Mouse (Mus musculus) embryonic stem cell, embryonic (primary cell): ENCODE data around the gene Aldh3a1.

ENCODE experiments used
- CTCF ChIA-PET, 4 experiments: fragments of 300-600 bp in 2 of 4; fragments of 350-600 bp in 2 of 4; sonication (Branson Sonifier 250); formaldehyde crosslinking; loops; one replicate each; lab custom pipeline; 2022; ENCODE audit warnings: inconsistent platforms in 2 of 4; lab: Charles Lee
- POLR2A ChIA-PET, 4 experiments: fragments of 300-600 bp in 2 of 4; fragments of 350-600 bp in 2 of 4; sonication (Branson Sonifier 250); formaldehyde crosslinking; loops; one replicate each; lab custom pipeline; 2022; ENCODE audit warnings: antibody characterized with exemption in 4 of 4, inconsistent platforms in 1 of 4; lab: Charles Lee

The Aldh3a1 gene

DNA sequence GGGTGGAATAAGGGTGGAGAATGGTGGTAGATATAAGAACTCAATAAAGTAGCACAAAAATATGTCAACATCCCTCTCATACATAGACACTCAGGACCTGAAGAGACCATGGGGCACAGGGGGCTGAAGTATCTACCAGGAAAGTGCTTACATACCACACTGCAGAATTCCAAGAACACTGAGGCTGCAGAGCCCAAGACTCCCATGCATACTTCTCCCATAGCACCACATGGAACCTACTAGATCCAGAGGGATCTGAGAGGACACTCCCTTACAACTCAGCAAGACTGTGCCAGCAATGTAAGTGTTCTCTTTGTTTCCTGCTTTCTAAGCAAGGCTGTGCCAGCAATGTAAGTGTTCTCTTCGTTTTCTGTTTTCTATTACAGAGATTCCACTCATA lies 23.5 kb upstream of the Aldh3a1 start:
- CTCF ChIA-PET = no interaction called here
- POLR2A ChIA-PET = no interaction called here

DNA sequence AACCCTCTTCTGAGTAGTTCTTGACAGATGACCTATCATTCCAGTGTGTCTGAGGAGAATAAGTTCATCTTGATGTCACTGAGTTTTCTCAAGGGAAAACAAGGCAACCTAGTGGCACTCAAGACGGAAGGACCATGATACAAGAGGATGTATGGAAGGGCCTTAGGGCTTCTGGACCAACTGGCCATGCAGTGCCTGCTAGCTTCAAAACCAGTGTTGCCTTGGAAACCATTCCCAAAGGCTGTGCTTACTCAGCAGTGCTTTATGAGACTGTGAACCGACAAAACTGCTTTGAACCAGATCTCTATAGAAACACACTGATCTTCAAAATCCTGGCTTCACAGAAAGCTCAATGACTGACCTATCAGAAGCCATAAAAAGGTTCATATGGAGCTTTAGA lies 16.6 kb upstream of the Aldh3a1 start:
- CTCF ChIA-PET = interaction anchor here in 1 of 4 experiments (1.0 kb wide), 1 partner anchor 86 kb away, joined by 3 read pairs; no protein-coding TSS in a partner anchor
- POLR2A ChIA-PET = interaction anchor here in 2 of 4 experiments (0.6 to 1.7 kb wide), 4 partner anchors 16 to 129 kb away, joined by 3 to 9 read pairs (median 4); partner anchors contain the start of gene Usp22 (in 1 of the 2)

DNA sequence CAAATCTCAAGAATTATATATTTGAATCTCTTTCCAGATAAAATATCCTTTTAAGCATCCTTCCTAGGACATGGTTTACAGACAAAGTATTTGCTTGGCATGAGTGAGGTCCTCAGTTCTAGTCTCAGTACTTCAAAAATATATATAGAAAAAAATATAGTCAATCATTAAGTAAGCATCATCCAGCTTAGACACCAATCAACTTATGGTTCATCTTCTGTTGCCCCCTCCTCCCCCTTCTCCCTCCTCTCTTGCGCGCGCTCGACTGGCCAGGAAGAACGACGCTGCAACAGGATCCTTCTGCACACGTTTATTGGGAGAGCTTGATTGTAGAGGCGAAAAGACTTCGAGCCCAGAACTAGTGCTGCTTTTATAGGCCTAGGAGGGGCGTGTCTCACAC lies 15.2 kb upstream of the Aldh3a1 start:
- ChIA-PET CTCF (interaction anchor here in 2 of 4 experiments (0.6 to 0.7 kb wide), 2 partner anchors 40 to 218 kb away, joined by 3 to 11 read pairs; no protein-coding TSS in a partner anchor), POLR2A (interaction anchor here in 3 of 4 experiments (0.6 to 1.5 kb wide), 3 partner anchors 17 to 899 kb away, joined by 3 to 6 read pairs (median 3); partner anchors contain the start of gene Usp22 (in 1 of the 3))

DNA sequence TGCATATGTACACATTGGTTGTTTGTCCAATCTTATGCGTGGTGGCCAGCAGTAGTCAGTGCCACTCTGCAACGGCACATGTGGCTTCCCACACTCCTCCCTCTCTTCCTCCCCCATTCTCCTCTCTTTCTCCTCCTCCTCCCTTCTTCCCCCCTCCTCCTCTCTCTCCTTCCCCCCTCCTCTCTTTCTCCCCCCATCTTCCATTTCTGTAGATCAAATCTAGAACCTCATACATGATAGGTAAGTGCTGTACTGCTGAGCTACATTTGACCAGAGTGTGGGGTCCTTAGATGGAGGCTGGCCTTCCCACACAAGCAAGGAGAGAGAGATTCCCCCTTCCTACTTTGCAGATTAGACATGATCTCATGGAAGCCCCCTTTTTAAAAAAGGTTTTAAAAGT lies 14.6 kb upstream of the Aldh3a1 start:
- ChIA-PET CTCF (interaction anchor here (0.6 to 1.8 kb wide), 19 partner anchors 18 to 823 kb away, joined by 3 to 11 read pairs (median 3); partner anchors contain the start of genes Slc47a2 (in 1 of the 4) and Usp22 (in 1 of the 4)), POLR2A (interaction anchor here in 2 of 4 experiments (0.7 to 1.5 kb wide), 3 partner anchors 18 to 899 kb away, joined by 3 to 6 read pairs (median 3); partner anchors contain the start of genes Aldh3a2 (in 1 of the 2) and Usp22 (in 1 of the 2))

DNA sequence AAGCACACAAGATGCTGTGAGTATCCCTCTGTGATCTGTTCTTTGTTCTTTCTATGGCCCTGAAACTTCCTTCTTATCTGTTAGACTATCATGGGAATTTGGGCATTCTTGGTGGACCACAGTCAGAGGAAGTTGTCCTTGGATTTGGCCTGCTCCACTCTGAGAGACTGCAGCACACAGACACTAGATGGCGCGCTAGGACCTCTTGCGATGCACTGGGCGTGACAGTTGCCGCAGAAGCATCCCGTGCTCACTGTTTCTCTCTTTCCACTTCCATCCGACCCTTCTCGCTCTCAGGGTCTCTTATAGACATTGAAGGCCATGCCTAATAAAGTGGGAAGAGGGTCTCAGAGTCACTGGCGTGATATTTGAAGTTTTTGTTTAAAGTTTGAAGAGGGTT lies 13.9 kb upstream of the Aldh3a1 start:
- ChIA-PET POLR2A (interaction anchor here (0.5 to 1.5 kb wide), 4 partner anchors 18 to 349 kb away, joined by 3 to 4 read pairs (median 3); partner anchors contain the start of genes Aldh3a2 (in 1 of the 4) and Usp22 (in 1 of the 4)), CTCF (interaction anchor here (0.6 to 1.8 kb wide), 22 partner anchors 18 to 824 kb away, joined by 3 to 11 read pairs (median 3); partner anchors contain the start of genes Slc47a2 (in 1 of the 4) and Usp22 (in 1 of the 4))

DNA sequence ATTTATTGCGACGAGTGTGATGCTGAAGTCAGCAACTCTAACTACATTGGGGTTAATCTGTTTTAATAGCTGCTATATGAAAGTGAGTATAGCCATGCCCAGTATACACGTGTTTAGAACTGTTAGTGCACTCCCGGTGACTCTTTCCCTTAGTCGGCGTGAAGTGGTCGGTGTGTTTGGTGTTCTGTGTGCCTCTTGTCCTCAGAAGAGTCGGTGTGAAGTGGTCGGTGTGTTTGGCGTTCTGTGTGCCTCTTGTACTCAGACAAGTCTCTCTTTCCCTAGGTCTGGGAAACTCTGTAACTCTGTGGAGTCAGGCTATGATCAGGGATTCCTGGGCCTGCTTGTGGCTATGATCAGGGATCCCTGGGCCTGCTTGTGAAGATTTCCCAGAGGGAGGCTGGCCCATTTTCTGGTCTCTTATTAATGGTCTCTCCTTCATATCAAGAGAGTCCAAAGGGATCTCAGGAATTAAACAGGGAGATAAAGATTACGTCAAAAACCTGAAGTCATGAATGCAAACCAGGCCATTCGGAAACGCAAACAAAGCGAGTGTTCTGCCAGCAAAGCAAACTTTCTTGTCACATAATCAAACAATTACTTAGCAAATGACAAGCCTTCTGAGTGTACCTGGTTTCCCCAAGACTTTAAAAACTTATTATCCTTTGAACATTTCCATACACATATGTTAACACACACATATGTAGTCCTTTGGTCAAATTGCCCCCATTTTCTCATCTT lies 10.6 kb upstream of the Aldh3a1 start:
- POLR2A ChIA-PET = interaction anchor here in 2 of 4 experiments (0.7 to 0.9 kb wide), 2 partner anchors 21 to 111 kb away, joined by 3 read pairs; no protein-coding TSS in a partner anchor
- CTCF ChIA-PET = no interaction called here

DNA sequence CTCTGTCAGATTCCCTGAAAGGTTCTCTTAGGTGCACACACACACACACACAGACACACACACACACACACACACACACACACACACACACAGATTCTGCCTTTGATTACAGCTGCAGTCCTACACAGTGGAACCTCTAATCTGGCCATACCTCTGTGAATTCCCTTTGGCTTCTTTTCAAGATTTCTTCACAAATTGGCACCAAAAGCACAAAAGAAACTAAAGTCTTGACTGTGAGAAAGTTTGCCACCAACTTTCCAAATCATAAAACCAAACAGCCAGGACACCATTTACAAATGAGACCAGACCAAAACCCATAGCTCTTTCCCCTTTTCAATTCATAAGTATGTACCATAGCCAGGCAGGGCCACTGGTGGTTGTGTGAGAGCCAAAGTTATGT lies 9.4 kb upstream of the Aldh3a1 start:
- ChIA-PET CTCF (interaction anchor here in 1 of 4 experiments (0.6 kb wide), 1 partner anchor 52 kb away, joined by 3 read pairs; no protein-coding TSS in a partner anchor), POLR2A (interaction anchor here in 1 of 4 experiments (0.9 kb wide), 1 partner anchor 91 kb away, joined by 5 read pairs; no protein-coding TSS in a partner anchor)

DNA sequence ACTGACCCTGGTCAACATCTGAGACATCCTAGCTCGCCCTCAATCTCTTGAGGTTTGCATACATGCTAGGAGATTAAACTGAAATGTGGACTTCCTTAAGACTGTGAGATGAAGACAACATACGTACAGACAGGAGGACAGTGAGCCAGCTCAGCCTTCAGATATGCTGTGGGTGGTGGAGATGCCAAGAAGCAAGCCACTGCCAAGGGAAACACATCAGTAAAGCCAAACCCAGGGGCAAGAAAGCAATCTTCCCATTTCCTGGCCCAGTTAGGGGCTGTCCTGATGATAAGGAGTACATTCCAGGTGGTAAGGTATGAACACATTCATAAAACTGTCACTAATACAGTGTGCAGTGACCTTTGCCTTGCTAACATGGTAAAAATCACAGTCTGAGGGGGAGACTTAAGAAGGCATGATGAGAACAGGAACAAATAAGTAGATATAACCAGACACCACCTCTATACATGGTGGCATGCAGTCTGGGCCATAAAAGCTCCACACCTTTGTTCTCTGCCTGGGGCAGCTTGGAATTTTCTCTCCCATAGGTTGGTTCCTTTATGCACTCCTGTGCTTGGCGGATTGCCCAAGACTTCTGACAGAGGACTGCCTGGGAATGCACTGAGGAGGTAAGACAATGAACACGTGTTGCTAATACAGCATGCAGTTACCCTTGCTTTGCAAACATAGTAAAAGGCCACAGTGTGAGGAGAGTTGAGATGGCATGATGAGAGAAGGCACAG lies 7.5 kb upstream of the Aldh3a1 start:
- POLR2A ChIA-PET = interaction anchor here in 1 of 4 experiments (2.2 kb wide), 1 partner anchor 16 kb away, joined by 4 read pairs; no protein-coding TSS in a partner anchor
- CTCF ChIA-PET = interaction anchor here in 1 of 4 experiments (0.6 kb wide), 1 partner anchor 188 kb away, joined by 6 read pairs; no protein-coding TSS in a partner anchor

DNA sequence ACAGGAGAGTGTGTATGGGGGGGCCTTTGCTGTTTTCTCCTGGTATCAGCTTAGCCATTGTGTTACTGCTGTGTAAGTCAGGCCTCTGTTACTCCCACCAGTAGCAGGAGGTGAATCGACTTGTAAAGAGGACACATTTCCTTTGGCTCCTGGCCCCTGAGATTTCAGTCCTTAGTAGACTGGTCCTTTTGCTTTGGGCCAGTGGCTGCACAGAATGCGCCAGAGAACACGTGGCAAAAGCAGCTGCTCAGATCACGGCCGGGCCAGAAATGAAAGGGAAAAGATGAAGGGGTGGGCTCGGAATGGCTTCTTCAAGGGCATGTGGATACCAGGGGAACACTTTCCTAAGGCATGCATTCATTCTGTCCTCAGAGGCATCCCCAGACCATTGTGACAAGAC lies 5.2 kb upstream of the Aldh3a1 start:
- ChIA-PET CTCF (interaction anchor here in 2 of 4 experiments (0.7 to 2.2 kb wide), 3 partner anchors 10 to 214 kb away, joined by 3 to 4 read pairs (median 4); no protein-coding TSS in a partner anchor), POLR2A (interaction anchor here in 1 of 4 experiments (0.7 to 2.2 kb wide), 2 partner anchors 13 to 153 kb away, joined by 4 to 5 read pairs; no protein-coding TSS in a partner anchor)

DNA sequence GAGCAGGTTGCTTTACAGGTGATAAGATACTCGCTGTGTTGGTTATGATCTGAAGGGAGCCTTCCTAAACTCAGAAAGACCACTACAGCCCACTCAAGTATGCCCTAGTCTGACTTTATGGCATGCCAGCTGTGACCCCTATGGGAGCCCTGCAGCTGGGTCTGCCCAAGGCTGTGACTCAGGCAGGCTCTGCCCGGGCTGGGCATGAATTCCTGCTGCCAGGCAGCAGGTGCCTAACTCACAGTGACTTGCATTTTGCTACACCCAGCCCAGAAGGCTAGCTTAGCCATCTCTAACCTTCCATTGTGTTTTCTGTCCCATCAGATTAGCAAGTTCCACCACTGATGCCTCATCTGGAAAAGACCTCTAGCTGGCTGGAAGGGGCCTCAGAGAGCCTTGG lies 4.5 kb upstream of the Aldh3a1 start:
- ChIA-PET CTCF (interaction anchor here in 1 of 4 experiments (2.2 kb wide), 1 partner anchor 9 kb away, joined by 4 read pairs; no protein-coding TSS in a partner anchor), POLR2A (interaction anchor here in 1 of 4 experiments (0.7 to 1.2 kb wide), 2 partner anchors 47 to 153 kb away, joined by 3 to 5 read pairs; no protein-coding TSS in a partner anchor)

DNA sequence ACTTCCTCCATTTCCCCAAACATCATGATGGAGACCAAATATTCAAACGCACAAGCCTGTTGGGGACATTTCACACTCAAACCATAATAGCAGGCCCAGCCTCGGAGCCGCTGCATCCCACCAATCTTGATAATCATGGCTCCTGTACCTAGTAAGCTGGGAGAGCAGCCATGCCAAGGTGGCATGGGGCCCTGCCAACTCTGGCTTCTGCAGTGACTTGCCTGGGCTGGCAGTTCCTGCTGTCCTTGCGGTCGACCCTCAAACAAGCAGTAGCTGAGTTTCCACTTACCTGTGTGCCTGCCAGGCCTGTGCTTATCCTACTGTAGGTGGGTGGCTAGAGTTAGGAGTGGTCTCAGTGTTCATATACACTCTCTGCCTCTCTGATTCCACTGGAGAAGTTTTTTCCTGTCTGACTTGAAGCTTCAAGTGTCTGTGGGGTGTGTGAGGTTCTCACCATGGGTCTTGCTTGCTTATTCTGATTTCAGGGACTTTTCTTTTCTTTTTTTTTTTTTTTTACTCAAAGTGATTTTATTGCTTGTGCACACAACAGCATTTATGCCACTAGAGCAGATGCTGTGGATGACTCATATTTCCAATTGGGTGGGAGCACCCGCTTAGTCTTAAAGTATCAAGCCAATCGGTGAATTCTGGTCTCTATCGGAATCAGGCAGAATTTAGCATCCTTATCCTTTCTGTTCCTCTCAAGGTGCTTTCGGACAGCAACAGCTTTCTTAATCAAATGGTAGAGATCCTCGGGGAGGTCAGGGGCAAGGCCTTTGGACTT lies 2.0 kb upstream of the Aldh3a1 start:
- CTCF ChIA-PET = interaction anchor here in 1 of 4 experiments (0.6 kb wide), 1 partner anchor 10 kb away, joined by 3 read pairs; no protein-coding TSS in a partner anchor
- POLR2A ChIA-PET = interaction anchor here in 1 of 4 experiments (0.7 to 0.8 kb wide), 2 partner anchors 11 to 289 kb away, joined by 4 read pairs; partner anchors contain the start of gene Mapk7

DNA sequence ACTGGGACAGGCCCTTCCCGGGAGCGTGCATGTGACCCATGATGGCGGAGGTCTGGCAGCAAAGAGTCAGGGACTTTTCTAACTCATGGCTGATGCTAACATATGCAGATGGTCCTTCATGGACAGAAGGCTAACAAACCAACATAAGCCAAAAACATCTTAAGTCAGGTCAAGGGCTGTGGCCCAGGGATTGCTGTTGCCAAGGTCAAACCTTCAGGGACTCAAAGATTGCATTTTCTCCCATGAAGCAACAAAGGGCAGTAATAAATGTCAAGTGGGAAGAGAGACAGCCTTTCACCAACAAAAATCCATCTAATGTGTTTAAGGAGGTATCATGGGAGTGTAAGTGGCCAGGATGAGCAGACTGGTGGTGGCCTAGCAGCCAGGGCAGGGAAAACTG lies 1.2 kb upstream of the Aldh3a1 start:
- CTCF ChIA-PET = interaction anchor here in 1 of 4 experiments (0.5 kb wide), 1 partner anchor 72 kb away, joined by 7 read pairs; no protein-coding TSS in a partner anchor
- POLR2A ChIA-PET = no interaction called here

DNA sequence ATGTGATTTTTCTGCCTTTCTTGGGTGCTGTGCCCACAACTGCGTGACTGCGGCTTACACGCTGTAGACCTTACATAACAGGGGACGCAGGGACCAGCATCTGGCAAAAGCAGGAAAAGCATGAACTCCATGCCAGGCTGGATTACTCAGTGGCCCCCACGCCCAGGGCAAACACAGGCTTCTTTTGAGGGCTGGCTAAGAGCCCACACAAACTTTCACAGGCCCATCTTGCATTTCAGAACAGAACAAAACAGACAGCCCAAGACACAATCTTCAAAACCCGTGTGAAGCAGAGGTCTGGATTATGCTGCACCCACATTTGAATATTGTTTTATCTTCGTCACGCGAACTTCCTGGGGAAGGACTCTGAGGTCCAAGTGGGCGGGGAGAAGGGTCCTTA lies 979 bp downstream of the Aldh3a1 start:
- CTCF ChIA-PET = no interaction called here
- POLR2A ChIA-PET = no interaction called here

DNA sequence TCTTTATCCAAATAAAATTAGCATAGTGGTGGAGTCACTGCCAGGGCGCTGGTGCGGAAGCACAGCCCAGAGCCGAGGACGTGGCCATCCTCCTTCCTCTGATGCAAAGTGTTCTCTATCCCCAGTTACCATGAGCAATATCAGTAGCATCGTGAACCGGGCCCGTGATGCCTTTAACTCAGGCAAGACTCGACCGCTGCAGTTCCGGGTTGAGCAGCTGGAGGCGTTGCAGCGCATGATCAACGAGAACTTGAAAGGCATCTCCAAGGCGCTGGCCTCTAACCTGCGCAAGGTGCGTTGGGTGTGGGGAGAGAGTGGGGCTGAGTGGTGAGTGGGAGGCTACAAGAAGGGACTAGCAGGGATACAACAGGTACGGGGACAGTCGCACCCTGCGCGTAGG lies 4.8 kb downstream of the Aldh3a1 start:
- CTCF ChIA-PET = interaction anchor here (0.7 to 1.7 kb wide), 8 partner anchors 9 to 205 kb away, joined by 3 to 5 read pairs (median 4); partner anchors contain the start of gene Slc47a2 (in 1 of the 4)
- POLR2A ChIA-PET = interaction anchor here in 3 of 4 experiments (0.6 to 1.0 kb wide), 3 partner anchors 118 to 401 kb away, joined by 3 to 4 read pairs (median 3); partner anchors contain the start of gene Shmt1 (in 1 of the 3)

DNA sequence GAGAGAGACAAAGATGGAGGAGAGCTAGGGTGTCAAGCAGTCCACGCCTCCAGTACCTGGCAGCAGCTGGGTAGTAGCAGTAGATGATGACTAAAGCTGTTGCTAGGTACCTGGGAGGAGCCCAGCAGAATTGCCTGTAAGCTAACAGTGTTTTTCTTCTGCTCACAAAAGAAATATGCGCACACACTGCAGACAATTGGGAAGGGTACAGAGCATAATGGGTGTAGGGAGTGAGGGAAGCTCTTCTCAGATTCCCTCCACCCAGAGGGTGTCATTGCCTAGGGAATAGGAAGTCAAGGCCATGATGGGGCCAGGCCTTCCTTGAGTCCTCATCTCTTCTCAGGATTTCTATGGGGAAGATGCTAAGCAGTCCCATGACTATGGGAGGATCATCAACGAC lies 8.6 kb downstream of the Aldh3a1 start:
- ChIA-PET POLR2A (interaction anchor here in 3 of 4 experiments (0.9 to 1.8 kb wide), 10 partner anchors 8 to 192 kb away, joined by 3 to 5 read pairs (median 4); no protein-coding TSS in a partner anchor), CTCF (interaction anchor here in 1 of 4 experiments (0.6 kb wide), 1 partner anchor 1314 kb away, joined by 3 read pairs; no protein-coding TSS in a partner anchor)

DNA sequence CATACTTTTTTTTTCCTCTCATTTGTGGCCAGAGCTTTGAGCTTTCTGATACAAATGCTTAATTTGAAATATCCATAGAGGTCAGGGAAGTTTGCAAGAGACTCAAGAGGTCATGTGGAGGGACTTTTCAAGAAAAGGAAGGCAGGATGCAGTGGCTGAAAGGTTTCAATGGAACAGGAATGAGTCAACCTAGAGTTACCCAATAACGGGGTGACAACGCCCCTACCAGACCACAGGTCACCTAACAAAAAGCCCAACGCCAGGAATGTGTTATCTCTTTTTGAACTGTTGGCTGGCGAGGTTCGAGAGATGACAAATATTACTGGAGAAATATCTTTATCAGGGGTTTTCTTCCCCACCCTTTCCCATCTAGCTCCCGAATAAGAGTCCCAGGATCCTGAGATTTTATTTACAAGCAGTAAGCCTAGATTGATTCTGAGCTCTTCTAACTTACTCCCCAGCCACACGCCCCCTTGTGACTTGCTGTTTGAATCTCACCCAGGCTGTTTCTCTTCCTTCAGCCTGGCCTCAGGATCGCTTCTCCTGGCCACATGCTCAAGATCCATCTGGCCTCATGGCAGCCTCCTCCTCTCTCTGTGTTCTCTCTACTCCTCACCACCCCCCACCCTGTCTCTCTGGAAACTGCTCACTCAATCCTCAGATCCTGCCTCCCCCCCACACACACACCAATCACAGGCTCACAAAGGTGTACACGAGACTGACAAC lies 13.0 kb downstream of the Aldh3a1 start:
- POLR2A ChIA-PET = interaction anchor here in 3 of 4 experiments (0.5 to 1.2 kb wide), 5 partner anchors 9 to 212 kb away, joined by 3 to 5 read pairs (median 3); no protein-coding TSS in a partner anchor

More for the DNA sequence above, 13.0 kb downstream of the Aldh3a1 start:
- CTCF ChIA-PET = interaction anchor here in 3 of 4 experiments (0.6 to 1.4 kb wide), 5 partner anchors 9 to 241 kb away, joined by 3 to 5 read pairs (median 4); no protein-coding TSS in a partner anchor
